Mouse (Mus musculus) G1E (cell line): Measurements from ENCODE around the gene Slit2.

Source experiments
- CTCF ChIP-seq: IDR thresholded peaks from 2 replicates; pipeline ENCODE4 v1.5.1; 2012; ENCODE audit warnings: low read depth, low read length, inconsistent platforms, mixed read lengths
- GATA1 ChIP-seq: IDR thresholded peaks from 2 replicates; pipeline ENCODE4 v1.6.1; 2012; ENCODE audit warnings: borderline replicate concordance, low read length, inconsistent platforms, mixed read lengths
- GATA2 ChIP-seq: IDR thresholded peaks from 2 replicates; pipeline ENCODE4 v1.6.1; 2012; ENCODE audit warnings: low read depth, low read length, inconsistent platforms, borderline replicate concordance
- TAL1 ChIP-seq: conservative IDR thresholded peaks from 2 replicates; pipeline ENCODE4 v1.6.1; 2012; ENCODE audit warnings: low read depth, low read length, inconsistent platforms, mixed read lengths

DNA sequence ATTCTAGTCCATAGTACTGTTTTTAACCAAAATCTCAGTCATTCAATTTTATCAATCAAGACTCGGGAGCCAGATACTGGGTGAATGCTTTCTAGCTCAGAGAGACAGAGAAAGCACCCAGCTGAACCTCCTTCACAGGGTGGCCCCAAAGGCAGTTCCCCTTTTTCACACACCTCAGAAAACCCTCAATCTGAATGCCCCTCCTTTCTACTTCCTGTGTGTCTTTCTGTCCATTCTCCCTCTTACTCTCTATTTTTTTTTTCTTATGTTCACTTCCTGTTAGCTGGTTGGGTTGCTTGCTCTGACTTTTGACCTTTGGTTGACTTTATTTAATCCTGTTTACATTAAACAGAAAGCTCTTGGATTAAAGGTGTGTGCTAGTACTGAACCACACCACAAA is 366.4 kb downstream of the Slit2 start:
- TF ChIP-seq CTCF (no peak), TAL1 (no peak), GATA2 (no peak), GATA1 (no peak)
